Mouse (Mus musculus) lung, adult 2 months (tissue): Measurements from ENCODE around the gene Zfp970. TPM values are rescaled to one million over a fixed set of nuclear protein-coding genes. Genes with fewer than 3 reads are reported as not detected.
"Not testable (repeated sequence)": the region's sequence is repeated elsewhere in the genome, so short reads cannot be mapped to it uniquely, and the experiment has no call there.

Experiments used
- DNase-seq: peaks from one replicate; pipeline ENCODE4 v3.0.0; 2022
- H3K4me1 ChIP-seq: fragments of 200-500 bp; 2 replicates; pipeline ENCODE4 v1.6.1; 2011; ENCODE audit warnings: low read length; ENCODE audit not compliant: control insufficient read depth, insufficient read depth
- H3K4me3 ChIP-seq: fragments of 200-500 bp; replicated peaks from 2 replicates; pipeline ENCODE3; 2011; ENCODE audit warnings: low read depth, mild to moderate bottlenecking, control low read depth, low read length; ENCODE audit errors: extremely low read depth
- WGBS: fragments of 180-500 bp; shearing (Covaris S2); methylation state at CpG from one replicate; pipeline ENCODE4 v1.1.7; 2018; 5-methylcytosine and 5-hydroxymethylcytosine counted together
- polyA plus RNA-seq: library from polyadenylated mRNA; depleted of rRNA; stranded (reverse); fragments of >200 nt; gene quantifications from 2 replicates; pipeline ENCODE4 v1.2.3, GENCODE M21; 2012; rRNA removed

Zfp970 gene
- polyA plus RNA-seq, result 5.1 and 5.2 TPM in 2 replicates

DNA sequence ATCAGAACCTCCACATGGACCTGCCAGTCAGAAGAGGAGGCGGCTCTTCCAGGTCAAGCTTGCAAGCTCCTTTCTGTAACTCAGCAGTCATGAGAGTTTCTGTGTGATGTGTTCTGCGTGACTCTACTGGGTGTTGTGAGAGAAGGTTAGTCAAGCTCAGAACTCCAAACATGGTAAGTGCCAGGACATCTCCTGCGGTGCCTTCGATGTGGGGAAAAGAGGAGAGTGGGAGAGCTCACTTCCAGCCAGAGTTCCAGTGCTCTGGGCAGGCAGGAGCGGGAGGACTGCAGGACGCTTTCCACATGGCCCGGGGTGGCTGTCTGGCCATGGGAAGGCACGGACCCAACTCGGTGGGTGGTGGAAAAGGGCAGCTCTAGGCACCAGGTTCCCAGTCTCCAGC, at the start of gene Zfp970:
TSS of gene Zfp970 (plus strand) at position 58 of the 400 bp plus-strand sequence.
- peak within 1 kb of the TSS; percentile 46 for H3K4me3 ChIP-seq
- 3% methylated on average over 8 of the region's 9 CpGs for WGBS
- not testable (repeated sequence) for H3K4me1 ChIP-seq
- DNase-seq, result peak; percentile 50

DNA sequence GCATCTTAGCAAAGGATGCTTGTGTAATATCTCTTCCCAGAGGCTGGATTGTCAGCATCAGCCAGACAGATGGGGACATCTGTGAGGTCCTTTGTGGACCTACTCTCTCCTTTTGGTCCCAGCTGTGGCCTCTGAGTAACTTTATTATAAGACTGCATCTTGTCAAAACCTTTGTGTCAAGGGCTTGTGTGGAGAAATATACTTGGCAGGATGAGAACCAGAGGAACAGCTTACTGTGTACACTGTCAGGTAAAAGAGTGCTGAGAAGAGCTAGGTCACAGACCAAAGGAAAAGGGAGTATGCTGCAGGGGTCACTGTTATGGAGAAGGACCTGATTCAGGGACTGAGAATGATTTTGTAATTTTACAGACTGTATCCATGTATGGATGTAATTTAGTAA, 3.7 kb downstream of the Zfp970 start:
- H3K4me1 ChIP-seq, H3K4me3 ChIP-seq, DNase-seq: not testable (repeated sequence)

DNA sequence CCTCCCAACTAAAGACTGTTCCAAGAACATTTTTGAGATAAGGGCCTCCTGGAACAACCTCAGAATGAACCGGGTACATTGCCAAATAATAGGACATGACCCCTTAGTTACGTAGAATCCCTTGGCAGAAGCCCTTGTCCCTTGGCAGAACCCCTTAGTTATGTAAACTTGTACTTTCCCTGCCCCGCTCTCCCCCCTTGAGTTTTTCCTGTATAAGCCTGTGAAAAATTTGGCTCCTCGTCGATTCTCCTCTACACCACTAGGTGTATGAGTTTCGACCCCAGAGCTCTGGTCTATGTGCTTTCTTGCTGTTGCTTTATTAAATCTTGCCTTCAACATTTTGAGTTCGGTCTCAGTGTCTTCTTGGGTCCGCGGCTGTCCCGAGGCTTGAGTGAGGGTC, 7.7 kb downstream of the Zfp970 start:
- not testable (repeated sequence) for DNase-seq

DNA sequence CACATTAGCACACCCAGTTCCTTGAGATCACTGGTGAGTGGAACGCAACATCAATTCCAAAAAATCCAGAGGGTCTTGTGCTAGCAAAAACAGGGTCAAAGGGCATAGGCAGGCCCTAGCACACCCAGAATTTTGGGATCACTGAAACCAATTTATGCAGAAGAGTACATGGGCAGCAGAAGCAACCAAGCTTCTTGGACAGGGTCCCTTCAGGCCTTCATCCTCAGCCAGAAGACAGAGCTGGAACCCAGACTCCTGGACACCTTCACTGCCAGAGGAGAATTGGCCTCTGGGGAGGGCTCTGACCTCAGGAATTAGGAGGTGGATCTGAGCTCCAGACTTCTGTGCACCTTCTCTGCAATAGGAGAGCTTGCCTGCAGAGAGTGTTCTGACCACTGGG, 17.4 kb downstream of the Zfp970 start:
- DNase-seq, H3K4me1 ChIP-seq, H3K4me3 ChIP-seq: not testable (repeated sequence)
- WGBS, result 92% methylated on average over 1 of the region's 1 CpGs

More for the DNA sequence above, 7.7 kb downstream of the Zfp970 start:
- WGBS, result 44% methylated on average over 6 of the region's 10 CpGs
- not testable (repeated sequence) for H3K4me1 ChIP-seq, H3K4me3 ChIP-seq

DNA sequence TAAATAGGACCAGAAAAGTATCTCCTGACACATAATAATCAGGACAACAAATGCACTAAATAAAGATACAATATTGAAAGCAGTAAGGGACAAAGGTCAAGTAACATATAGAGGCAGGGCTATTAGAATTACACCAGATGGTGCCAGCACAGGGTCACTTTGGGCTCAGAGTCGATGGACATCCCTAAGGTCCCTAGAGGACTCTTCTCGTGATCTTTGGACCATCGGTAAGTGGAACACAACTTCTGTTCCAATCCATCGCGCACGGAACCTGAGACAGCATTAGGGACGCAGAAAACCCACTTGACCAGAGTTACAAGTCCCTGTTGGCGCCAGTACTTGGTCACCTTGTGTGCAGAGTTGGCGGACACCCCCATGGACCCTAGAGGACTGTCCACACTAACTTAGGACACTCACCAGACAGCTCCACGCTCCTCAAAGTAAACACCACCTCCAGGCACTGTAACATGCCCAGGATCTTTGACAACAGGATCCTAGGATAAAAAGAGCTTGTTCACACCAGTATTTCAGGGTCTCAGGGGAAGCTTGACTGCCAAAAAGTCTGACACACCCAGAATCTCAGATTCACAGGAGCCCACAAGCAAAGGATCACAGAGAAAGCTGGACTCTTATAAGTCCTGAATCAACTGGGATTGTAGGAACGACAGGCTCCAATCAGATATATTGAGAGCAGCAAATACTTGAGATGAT, 18.9 kb downstream of the Zfp970 start:
- not testable (repeated sequence) for DNase-seq, H3K4me1 ChIP-seq, H3K4me3 ChIP-seq
- 85% methylated on average over 11 of the region's 11 CpGs for WGBS

- 11% methylated on average over 7 of the region's 7 CpGs for WGBS
- peak within 1 kb of the TSS; percentile 77 for H3K4me3 ChIP-seq
- not testable (repeated sequence) for H3K4me1 ChIP-seq
- DNase-seq, result peak; percentile 61
Observed at GRCm38 (mm10) chr2:177498067-177498466, 33.5 kb downstream of the Zfp970 start, which contains the start of gene Gm14403. TSS of gene Gm14403 (plus strand) at chr2:177498215.

GRCm38 (mm10) chr2:177499182-177499581, 34.6 kb downstream of the Zfp970 start:
- H3K4me1 ChIP-seq, DNase-seq, H3K4me3 ChIP-seq: not testable (repeated sequence)
- 28% methylated on average over 1 of the region's 1 CpGs for WGBS

GRCm38 (mm10) chr2:177505211-177505719, 40.7 kb downstream of the Zfp970 start:
- WGBS, result 92% methylated on average over 1 of the region's 1 CpGs
- not testable (repeated sequence) for H3K4me1 ChIP-seq, DNase-seq, H3K4me3 ChIP-seq

DNA sequence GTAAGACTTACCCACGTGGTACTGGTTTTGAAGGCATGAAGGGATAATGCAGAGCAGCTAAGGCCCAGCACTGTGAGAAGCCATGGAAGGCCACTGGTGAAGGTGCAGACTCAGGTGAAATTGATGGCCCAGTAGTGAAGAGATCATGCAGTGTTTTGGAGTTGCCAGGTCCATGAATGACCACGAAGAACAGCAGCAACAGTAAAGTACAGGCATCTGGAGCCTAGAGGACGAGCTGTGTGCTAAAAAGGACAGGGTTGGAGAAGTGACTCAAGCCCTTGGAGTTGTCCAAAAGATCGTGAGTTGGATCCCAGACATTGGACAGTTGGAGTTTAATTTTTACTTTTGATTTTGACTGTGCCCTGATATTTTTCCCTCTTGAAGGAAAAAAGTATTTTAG, 46.8 kb downstream of the Zfp970 start:
- 71% methylated on average over 4 of the region's 4 CpGs for WGBS
- not testable (repeated sequence) for H3K4me3 ChIP-seq, DNase-seq, H3K4me1 ChIP-seq

- whole genome bisulfite sequencing, result 92% methylated on average over 3 of the region's 3 CpGs
- DNase-seq, H3K4me1 ChIP-seq, H3K4me3 ChIP-seq: not testable (repeated sequence)
Observed at GRCm38 (mm10) chr2:177511972-177512371, 47.4 kb downstream of the Zfp970 start.

DNA sequence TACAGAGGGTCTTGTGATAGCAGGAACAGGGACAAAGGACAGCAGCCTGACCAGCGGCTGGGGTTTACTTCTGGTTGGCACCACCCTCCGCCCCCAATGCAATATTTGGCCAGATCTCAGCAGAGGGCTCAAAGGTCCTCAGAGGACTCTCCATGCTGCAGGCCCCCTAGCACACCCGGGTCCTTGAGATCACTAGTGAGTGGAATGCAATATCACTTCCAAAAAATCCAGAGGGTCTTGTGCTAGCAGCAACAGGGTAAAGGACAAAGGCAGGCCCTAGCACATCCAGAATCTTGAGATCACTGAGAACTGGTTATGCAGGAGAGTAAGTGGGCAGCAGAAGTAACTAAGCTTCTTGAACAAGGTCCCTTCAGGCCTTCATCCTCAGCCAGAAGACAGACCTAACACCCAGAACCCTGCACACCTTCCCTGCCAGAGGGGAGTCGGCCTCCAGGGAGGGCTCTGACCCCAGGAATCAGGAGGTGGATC, 49.5 kb downstream of the Zfp970 start:
- WGBS, result 82% methylated on average over 4 of the region's 4 CpGs
- H3K4me3 ChIP-seq, DNase-seq, H3K4me1 ChIP-seq: not testable (repeated sequence)

DNA sequence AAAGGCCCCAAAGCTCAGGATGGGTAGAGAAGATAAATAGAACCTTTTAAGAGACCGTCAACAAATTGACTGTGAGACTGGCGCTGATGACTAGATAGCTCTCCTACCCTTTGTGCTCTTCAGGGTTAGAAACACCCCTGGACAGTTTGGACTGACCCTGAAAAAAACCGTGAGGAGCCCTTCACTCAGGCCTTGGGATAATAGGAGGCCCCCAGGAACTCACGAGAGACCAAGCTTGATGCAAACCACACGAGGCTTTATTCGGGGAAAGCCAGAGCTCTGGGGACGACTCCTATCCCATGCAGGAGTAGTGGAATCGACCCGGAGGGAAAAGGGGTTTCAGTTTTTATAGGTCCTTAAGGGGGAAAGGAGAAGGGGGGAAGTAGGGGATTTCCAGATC, 53.2 kb downstream of the Zfp970 start:
- H3K4me1 ChIP-seq, H3K4me3 ChIP-seq, DNase-seq: not testable (repeated sequence)
- WGBS, result 82% methylated on average over 9 of the region's 9 CpGs

DNA sequence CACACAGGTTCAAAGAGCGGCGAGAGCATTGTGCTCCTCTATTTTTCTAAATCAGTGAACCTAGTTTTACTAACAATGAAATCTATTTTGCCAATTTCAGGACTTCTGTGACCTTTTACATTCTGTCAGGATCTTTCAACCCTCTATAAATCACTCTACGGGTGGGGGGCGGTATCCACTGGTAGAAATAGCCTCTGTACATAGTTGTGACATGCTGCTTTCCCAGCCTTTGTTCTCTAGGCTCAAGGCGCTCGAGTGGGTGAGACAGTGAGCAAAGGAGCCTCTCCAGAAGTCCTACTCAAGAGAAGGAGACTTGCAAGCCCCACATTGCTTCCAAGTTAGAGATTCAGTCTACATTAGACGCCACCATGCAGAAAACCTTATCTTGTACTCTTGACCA, 53.8 kb downstream of the Zfp970 start:
- WGBS, result 90% methylated on average over 7 of the region's 7 CpGs
- not testable (repeated sequence) for H3K4me1 ChIP-seq, H3K4me3 ChIP-seq, DNase-seq

DNA sequence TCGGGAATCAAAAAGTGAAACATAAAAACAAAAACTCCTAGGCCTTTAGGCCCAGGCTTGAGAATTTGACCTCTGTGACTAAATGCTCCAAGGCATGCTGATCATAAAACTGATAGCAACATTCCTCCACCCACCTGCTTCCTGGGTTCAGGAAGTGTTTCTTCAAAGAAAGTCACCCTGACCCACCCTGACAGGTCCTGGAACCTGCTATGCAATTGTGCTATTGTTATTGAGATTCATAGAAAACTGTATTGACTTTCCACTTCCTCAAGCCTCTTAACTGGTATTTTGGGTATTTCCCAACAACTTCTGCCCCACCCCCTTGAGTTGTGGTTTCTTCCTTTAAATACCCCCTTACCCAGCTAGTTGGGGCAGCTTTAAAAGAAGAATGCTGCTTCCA, 54.4 kb downstream of the Zfp970 start:
- WGBS, result 88% methylated on average over 1 of the region's 1 CpGs
- DNase-seq, result not testable (repeated sequence)

More for the DNA sequence above, 54.4 kb downstream of the Zfp970 start:
- H3K4me1 ChIP-seq, H3K4me3 ChIP-seq: not testable (repeated sequence)
